Mouse (Mus musculus): ENCODE data around the gene Mul1.
"Not testable (repeated sequence)": the region's sequence is repeated elsewhere in the genome, so short reads cannot be mapped to it uniquely, and the experiment has no call there.

Mul1 gene

GRCm38 (mm10) chr4:138434347-138435316, at the start of gene Mul1:
Mul1 (plus strand) TSS chr4:138434671.
- peak; percentile 98 for DNase-seq (ENCODE audit: extremely low spot score, low spot score)

- no peak for DNase-seq (ENCODE audit: extremely low spot score, low spot score)
Observed at GRCm38 (mm10) chr4:138393703-138394102, 40.8 kb upstream of the Mul1 start.

GRCm38 (mm10) chr4:138395087-138395970, 39.1 kb upstream of the Mul1 start:
- peak; percentile 58 for DNase-seq (ENCODE audit: extremely low spot score, low spot score)

GRCm38 (mm10) chr4:138395971-138396645, 38.4 kb upstream of the Mul1 start, which contains the start of gene Fam43b:
Fam43b (minus strand) TSS chr4:138396528.
- no peak for DNase-seq (ENCODE audit: extremely low spot score, low spot score)

GRCm38 (mm10) chr4:138396711-138397110, 37.8 kb upstream of the Mul1 start:
- DNase-seq (ENCODE audit: extremely low spot score, low spot score): no peak

- DNase-seq (ENCODE audit: extremely low spot score, low spot score): peak; percentile 50
Observed at GRCm38 (mm10) chr4:138404806-138405205, 29.7 kb upstream of the Mul1 start.

- DNase-seq (ENCODE audit: extremely low spot score, low spot score): no peak
Observed at GRCm38 (mm10) chr4:138407479-138408194, 26.8 kb upstream of the Mul1 start.

- no peak for DNase-seq (ENCODE audit: extremely low spot score, low spot score)
Observed at GRCm38 (mm10) chr4:138411011-138411410, 23.5 kb upstream of the Mul1 start.

GRCm38 (mm10) chr4:138411504-138412121, 22.9 kb upstream of the Mul1 start:
- no peak for DNase-seq (ENCODE audit: extremely low spot score, low spot score)

- DNase-seq (ENCODE audit: extremely low spot score, low spot score): no peak
Observed at GRCm38 (mm10) chr4:138414725-138415124, 19.7 kb upstream of the Mul1 start.

- DNase-seq (ENCODE audit: extremely low spot score, low spot score): no peak
Observed at GRCm38 (mm10) chr4:138415991-138416390, 18.5 kb upstream of the Mul1 start.

- DNase-seq (ENCODE audit: extremely low spot score, low spot score): no peak
Observed at GRCm38 (mm10) chr4:138416414-138416813, 18.1 kb upstream of the Mul1 start.

GRCm38 (mm10) chr4:138417882-138418281, 16.6 kb upstream of the Mul1 start:
- DNase-seq (ENCODE audit: extremely low spot score, low spot score): no peak

- DNase-seq (ENCODE audit: extremely low spot score, low spot score): no peak
Observed at GRCm38 (mm10) chr4:138418340-138418957, 16.0 kb upstream of the Mul1 start.

GRCm38 (mm10) chr4:138425028-138425427, 9.4 kb upstream of the Mul1 start:
- DNase-seq (ENCODE audit: extremely low spot score, low spot score): no peak

GRCm38 (mm10) chr4:138425604-138426003, 8.9 kb upstream of the Mul1 start:
- not testable (repeated sequence) for DNase-seq (ENCODE audit: extremely low spot score, low spot score)

- peak; percentile 82 for DNase-seq (ENCODE audit: extremely low spot score, low spot score)
Observed at GRCm38 (mm10) chr4:138426778-138427705, 7.4 kb upstream of the Mul1 start.

- no peak for DNase-seq (ENCODE audit: extremely low spot score, low spot score)
Observed at GRCm38 (mm10) chr4:138429778-138430177, 4.7 kb upstream of the Mul1 start.

GRCm38 (mm10) chr4:138431340-138431739, 3.1 kb upstream of the Mul1 start:
- DNase-seq (ENCODE audit: extremely low spot score, low spot score): no peak
